9 mouse cellular contexts compared by ENCODE assay signal in the genomic region with DNA sequence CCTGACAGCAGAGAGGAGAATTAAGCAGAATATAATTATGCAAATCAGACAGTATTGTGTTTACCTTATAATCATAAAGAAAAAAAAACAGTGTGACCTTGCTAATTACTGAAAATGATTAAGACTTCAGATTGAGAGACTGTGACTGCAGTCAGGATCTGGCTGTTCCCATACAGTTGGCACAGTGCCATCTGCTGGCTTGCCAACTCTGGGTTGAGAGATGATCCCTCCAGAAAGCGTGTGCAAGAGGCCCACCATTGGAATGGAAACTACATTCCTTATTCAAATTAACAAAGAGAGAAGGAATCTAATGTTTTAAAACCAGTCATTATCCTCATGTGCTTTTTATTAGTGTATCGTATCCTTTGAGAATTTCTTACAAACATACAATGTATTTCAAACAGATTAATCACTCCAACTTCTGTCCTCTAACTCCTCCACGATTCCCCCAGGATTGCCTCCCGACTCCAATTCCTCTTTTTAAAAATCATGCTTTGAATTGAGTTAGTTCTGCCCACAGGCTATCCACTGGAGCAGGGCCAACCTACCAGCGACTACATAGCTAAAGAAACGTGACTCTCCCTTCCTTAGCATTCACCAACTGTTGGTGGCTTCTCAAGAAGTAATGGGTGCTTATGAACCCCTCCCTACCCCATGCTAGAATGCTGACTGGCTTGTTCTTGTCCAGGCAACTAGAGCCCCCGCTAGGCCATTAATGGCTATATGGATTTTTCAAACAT.
A peak's percentile ranks its signal among the peaks of the same experiment; 100 is the strongest.
DNase-seq lines count a peak whose midpoint lies in the region; ATAC-seq lines count a peak whose summit lies in the region.
"Had no signal": no experiment of that assay in that cellular context is flagged by ENCODE, and none has a peak within 500 bp of the region (broad histone marks: within the 10 kb centered on the region; RNA-seq: fewer than 3 reads in every experiment).

No protein-coding gene starts in this region.

- no peaks in the 10 kb centered on the region for H3K4me1 ChIP-seq in forebrain, embryonic 12.5 days
- H3K4me1 ChIP-seq in liver, embryonic 12.5 days, result no peaks in the 10 kb centered on the region
- H3K4me1 ChIP-seq: liver, embryonic 13.5 days had no signal

- DNase-seq in cerebellum, postnatal 10 days, result peak; percentile 94 to 95
- no peak for DNase-seq in cerebellum, adult 11 months
- DNase-seq in kidney, postnatal 36 days, result peak; percentile 1 to 15
- no peak for DNase-seq in kidney, adult 8-10 months
- DNase-seq in lung, postnatal 14 days, result peak; percentile 54
- DNase-seq: liver, embryonic 13.5 days had no signal

- no peak overlapping the region for H3K4me2 ChIP-seq in forebrain, embryonic 12.5 days
- no peak overlapping the region for H3K4me2 ChIP-seq in liver, embryonic 12.5 days
- H3K4me2 ChIP-seq: liver, embryonic 13.5 days had no signal

- 74% methylated on average over 7 of the region's 7 CpGs for WGBS in forebrain, embryonic 12.5 days
- WGBS in liver, embryonic 12.5 days (ENCODE audit: insufficient replicate concordance), result 57% methylated on average over 7 of the region's 7 CpGs

- ATAC-seq in forebrain, embryonic 12.5 days (ENCODE audit: low FRiP score), result peak; percentile 77
- no peak for ATAC-seq in granulocyte monocyte progenitor cell, adult 5-6 weeks (replicated peaks; ENCODE audit: poor library complexity, severe bottlenecking)
- ATAC-seq in liver, embryonic 12.5 days, result no peak

- H3K9ac ChIP-seq in forebrain, embryonic 12.5 days, result no peak overlapping the region
- H3K9ac ChIP-seq in liver, embryonic 12.5 days, result no peak overlapping the region
- H3K9ac ChIP-seq: liver, embryonic 13.5 days had no signal

- no peaks in the 10 kb centered on the region for H3K36me3 ChIP-seq in forebrain, embryonic 12.5 days (replicated peaks)
- H3K36me3 ChIP-seq in liver, embryonic 12.5 days, result no peaks in the 10 kb centered on the region
- H3K36me3 ChIP-seq: liver, embryonic 13.5 days had no signal

- no peak overlapping the region for H3K4me3 ChIP-seq in forebrain, embryonic 12.5 days (replicated peaks)
- H3K4me3 ChIP-seq in liver, embryonic 12.5 days, result no peak overlapping the region
- H3K4me3 ChIP-seq: liver, embryonic 13.5 days had no signal

- H3K27me3 ChIP-seq in forebrain, embryonic 12.5 days, result no peaks in the 10 kb centered on the region
- no peaks in the 10 kb centered on the region for H3K27me3 ChIP-seq in liver, embryonic 12.5 days (replicated peaks)
- H3K27me3 ChIP-seq: liver, embryonic 13.5 days had no signal

- no peak overlapping the region for H3K27ac ChIP-seq in forebrain, embryonic 12.5 days
- H3K27ac ChIP-seq in liver, embryonic 12.5 days, result no peak overlapping the region
- H3K27ac ChIP-seq: liver, embryonic 13.5 days had no signal

- H3K9me3 ChIP-seq in forebrain, embryonic 12.5 days, result no peaks in the 10 kb centered on the region
- H3K9me3 ChIP-seq in liver, embryonic 12.5 days (replicated peaks), result no peaks in the 10 kb centered on the region
- H3K9me3 ChIP-seq: liver, embryonic 13.5 days had no signal

Comparison
In these comparisons a context has a peak if more than half of its experiments do, and no peak if none do; other contexts are left out.
1. DNase-seq: peak in cerebellum, postnatal 10 days (2 of 2), kidney, postnatal 36 days (2 of 2) and lung, postnatal 14 days (single experiment); none in cerebellum, adult 11 months (single experiment) and kidney, adult 8-10 months (0 of 2).